Mouse (Mus musculus) cerebral cortex, adult 2 months (tissue): Measurements from ENCODE around the gene Hmmr.

Experiments used
- WGBS: fragments of 180-500 bp; shearing (Covaris S2); methylation state at CpG from one replicate; pipeline ENCODE4 v1.1.7; 2018; 5-methylcytosine and 5-hydroxymethylcytosine counted together

Hmmr gene

GRCm38 (mm10) chr11:40694311-40695087 is 38.7 kb downstream of the Hmmr start:
- under 1% methylated on average over 31 of the region's 31 CpGs for WGBS

- WGBS = under 1% methylated on average over 16 of the region's 16 CpGs
Measured at GRCm38 (mm10) chr11:40693366-40693951, 39.8 kb downstream of the Hmmr start.

GRCm38 (mm10) chr11:40692511-40693365 is 40.5 kb downstream of the Hmmr start:
- under 1% methylated on average over 36 of the region's 36 CpGs for WGBS

DNA sequence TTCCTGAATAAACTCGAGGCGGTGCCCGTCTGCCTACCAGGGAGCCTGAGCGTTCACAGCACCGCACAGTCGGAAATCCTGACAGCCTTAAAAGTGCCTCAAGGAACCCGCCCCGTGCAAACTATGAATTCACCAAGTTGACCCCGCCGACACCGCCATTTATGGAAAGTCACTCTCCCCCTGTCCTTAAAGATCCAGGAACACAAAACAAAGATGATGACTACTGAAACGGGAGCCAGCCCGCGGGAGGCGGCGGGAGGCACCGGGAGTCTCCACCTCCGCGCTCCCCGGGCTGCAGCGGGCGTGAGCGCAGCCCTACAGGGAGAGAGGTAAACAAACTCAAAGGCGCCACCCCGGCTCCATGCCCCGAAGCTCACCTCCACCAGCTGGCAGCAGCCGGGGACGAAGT is 41.1 kb downstream of the Hmmr start:
- under 1% methylated on average over 28 of the region's 28 CpGs for WGBS

GRCm38 (mm10) chr11:40690444-40691127 is 42.6 kb downstream of the Hmmr start:
- 16% methylated on average over 5 of the region's 5 CpGs for WGBS

DNA sequence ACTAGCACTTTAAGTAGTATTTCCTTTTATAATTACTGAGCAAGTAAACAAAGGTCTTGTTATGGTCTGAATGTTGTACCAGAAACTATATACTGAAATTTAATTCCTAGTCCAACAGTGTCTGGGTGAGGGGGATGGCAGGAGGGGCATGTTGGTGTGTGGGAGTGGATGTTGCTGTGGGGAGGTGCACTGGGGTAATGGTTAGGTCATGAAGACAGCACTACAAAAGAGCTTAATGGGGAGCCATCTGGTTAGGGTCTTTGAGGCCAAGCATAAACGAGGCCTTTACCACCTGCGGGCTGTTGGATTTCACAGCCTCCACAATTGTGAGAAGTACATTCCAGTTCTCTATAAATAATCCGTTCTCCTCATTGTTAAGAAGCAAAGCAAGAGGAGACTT is 49.9 kb downstream of the Hmmr start:
- 44% methylated on average over 3 of the region's 3 CpGs for WGBS

DNA sequence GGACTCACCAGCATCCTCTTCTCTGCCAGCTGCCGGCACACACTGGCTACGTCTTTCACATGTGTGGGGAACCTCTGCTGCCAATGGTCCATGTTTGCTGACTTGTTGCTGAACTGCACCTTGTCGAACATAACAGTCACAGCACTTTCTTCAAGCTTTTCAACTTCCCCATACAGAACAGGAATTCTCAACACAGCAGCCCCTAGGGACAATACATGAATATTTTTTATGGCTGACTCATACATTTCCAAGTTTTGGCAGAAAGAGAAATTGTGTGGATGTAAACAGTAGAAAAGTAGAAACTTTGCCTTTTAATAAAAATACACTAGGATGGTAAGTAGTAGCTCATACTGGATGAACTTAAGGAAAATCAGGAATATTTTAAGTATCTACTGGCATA is 50.8 kb downstream of the Hmmr start:
- WGBS = 71% methylated on average over 3 of the region's 3 CpGs

- 100% methylated on average over 1 of the region's 1 CpGs for WGBS
Measured at GRCm38 (mm10) chr11:40677169-40677568, 56.1 kb downstream of the Hmmr start.

- 40% methylated on average over 4 of the region's 4 CpGs for WGBS
Measured at GRCm38 (mm10) chr11:40675014-40675730, 58.0 kb downstream of the Hmmr start.
